ENCODE assay signal across 29 mouse cellular contexts in genomic region chr15:84999911-85000310, GRCm38 (mm10). TPM values are rescaled to one million over a fixed set of nuclear protein-coding genes. Genes with fewer than 3 reads are reported as not detected.
DNase-seq lines count a peak whose midpoint lies in the region; ATAC-seq and TF ChIP-seq lines count a peak whose summit lies in the region.
"Had no signal": no experiment of that assay in that cellular context is flagged by ENCODE, and none has a peak within 500 bp of the region (broad histone marks: within the 10 kb centered on the region; RNA-seq: fewer than 3 reads in every experiment).

No protein-coding gene starts in this region.

- no peaks in the 10 kb centered on the region for H3K9me3 ChIP-seq in midbrain, embryonic 11.5 days (ENCODE audit: control insufficient read depth, low read length)
- H3K9me3 ChIP-seq in midbrain, embryonic 15.5 days = no peaks in the 10 kb centered on the region
- H3K9me3 ChIP-seq in CH12.LX (replicated peaks; ENCODE audit: low read length) = no peaks in the 10 kb centered on the region
- no peaks in the 10 kb centered on the region for H3K9me3 ChIP-seq in forebrain, embryonic 11.5 days (ENCODE audit: control insufficient read depth, low read length)
- H3K9me3 ChIP-seq: forebrain, embryonic 10.5 days; G1E; heart, embryonic 12.5 days; heart, embryonic 15.5 days; hindbrain, embryonic 10.5 days; hindbrain, embryonic 13.5 days; intestine, embryonic 15.5 days had no signal

- intact Hi-C loops in gastrocnemius, adult 2 months (cut with DNase I) = loop anchor here (2.0 to 5.0 kb wide), 2 partner anchors 37 to 243 kb away; no protein-coding TSS in a partner anchor

- no peak overlapping the region for H3K9ac ChIP-seq in midbrain, embryonic 11.5 days (ENCODE audit: low read length)
- no peak overlapping the region for H3K9ac ChIP-seq in midbrain, embryonic 15.5 days
- no peak overlapping the region for H3K9ac ChIP-seq in CH12.LX (ENCODE audit: insufficient read depth, low read depth)
- H3K9ac ChIP-seq in forebrain, embryonic 11.5 days (ENCODE audit: low read length) = no peak overlapping the region
- H3K9ac ChIP-seq: forebrain, postnatal 0 days; heart, embryonic 12.5 days; heart, embryonic 15.5 days; hindbrain, embryonic 13.5 days; intestine, embryonic 15.5 days had no signal

- dilution Hi-C loops in CH12.LX (cut with MboI; ENCODE audit: extremely low pct_ligation_motif_present, extremely low pct_unique_long_range_greater_than_20kb, low sequenced_read_pairs) = no loop called here

- ATAC-seq in midbrain, embryonic 11.5 days (ENCODE audit: low FRiP score) = no peak
- ATAC-seq in midbrain, embryonic 15.5 days (replicated peaks) = no peak
- ATAC-seq in forebrain, embryonic 11.5 days (replicated peaks; ENCODE audit: low FRiP score) = no peak
- ATAC-seq: forebrain, embryonic 14.5 days; forebrain, postnatal 0 days; hindbrain, embryonic 16.5 days; intestine, embryonic 15.5 days; Patski had no signal

- no peak for TF ChIP-seq POLR2A in CH12.LX (IDR thresholded peaks at IDR 0.05; ENCODE audit: low read depth, low read length)

- peak; percentile 33; the same call in 1 of the 2 replicates for TF ChIP-seq EP300 in CH12.LX (IDR thresholded peaks at IDR 0.05; ENCODE audit: low read length)

- no peak for TF ChIP-seq RAD21 in CH12.LX (IDR thresholded peaks at IDR 0.05; ENCODE audit: low read depth, low read length)

- no peak for TF ChIP-seq CTCF in CH12.LX (conservative IDR thresholded peaks at IDR 0.05 in 1 of 2, IDR thresholded peaks at IDR 0.05 in 1 of 2; ENCODE audit: low read depth in 2 of 2, low read length in 2 of 2)
- TF ChIP-seq CTCF in gastrocnemius, adult 2 months (IDR thresholded peaks at IDR 0.05) = no peak

- no peak overlapping the region for H3K4me2 ChIP-seq in midbrain, embryonic 11.5 days
- H3K4me2 ChIP-seq in midbrain, embryonic 15.5 days = no peak overlapping the region
- 0 out of 2 replicates have a peak overlapping the region, but pooled peaks have one; percentile 12 for H3K4me2 ChIP-seq in CH12.LX (ENCODE audit: insufficient read depth, low read depth, poor library complexity, severe bottlenecking)
- no peak overlapping the region for H3K4me2 ChIP-seq in forebrain, embryonic 11.5 days (ENCODE audit: low read depth, low read length, severe bottlenecking)
- H3K4me2 ChIP-seq: heart, embryonic 12.5 days; heart, embryonic 15.5 days; hindbrain, embryonic 13.5 days; intestine, embryonic 15.5 days had no signal

- WGBS in midbrain, embryonic 11.5 days = 69% methylated on average over 7 of the region's 7 CpGs
- WGBS in midbrain, embryonic 15.5 days = 59% methylated on average over 7 of the region's 7 CpGs
- WGBS in forebrain, embryonic 11.5 days = 69% methylated on average over 7 of the region's 7 CpGs

- no peak overlapping the region for H3K4me3 ChIP-seq in midbrain, embryonic 11.5 days (ENCODE audit: low read depth, low read length)
- no peak overlapping the region for H3K4me3 ChIP-seq in midbrain, embryonic 15.5 days
- H3K4me3 ChIP-seq in CH12.LX (replicated peaks in 1 of 3; ENCODE audit: low read depth in 2 of 3, low read length in 2 of 3, poor library complexity in 1 of 3) = no peak overlapping the region
- H3K4me3 ChIP-seq in gastrocnemius, adult 2 months = no peak overlapping the region
- no peak overlapping the region for H3K4me3 ChIP-seq in forebrain, embryonic 11.5 days (ENCODE audit: low read depth, low read length)
- H3K4me3 ChIP-seq: forebrain, embryonic 10.5 days; heart, embryonic 12.5 days; heart, embryonic 15.5 days; hindbrain, embryonic 10.5 days; hindbrain, embryonic 13.5 days; intestine, embryonic 15.5 days had no signal

- H3K4me1 ChIP-seq in midbrain, embryonic 11.5 days (ENCODE audit: control insufficient read depth, insufficient read depth, low read length) = no peaks in the 10 kb centered on the region
- H3K4me1 ChIP-seq in midbrain, embryonic 15.5 days = 0 out of 2 replicates have a peak, but pooled peaks cover 2% of the 10 kb centered on the region
- H3K4me1 ChIP-seq in CH12.LX (ENCODE audit: control insufficient read depth in 1 of 2, insufficient read depth in 2 of 2) = peaks cover 6 to 33% of the 10 kb centered on the region in 2 experiments
- H3K4me1 ChIP-seq in forebrain, embryonic 11.5 days (replicated peaks; ENCODE audit: control insufficient read depth, insufficient read depth, low read length) = no peaks in the 10 kb centered on the region
- H3K4me1 ChIP-seq: heart, embryonic 15.5 days; intestine, embryonic 15.5 days had no signal

- no peak overlapping the region for H3K27ac ChIP-seq in midbrain, embryonic 11.5 days (ENCODE audit: low read depth, low read length)
- no peak overlapping the region for H3K27ac ChIP-seq in midbrain, embryonic 15.5 days
- no peak overlapping the region for H3K27ac ChIP-seq in CH12.LX (ENCODE audit: insufficient read depth, low read depth)
- no peak overlapping the region for H3K27ac ChIP-seq in gastrocnemius, adult 2 months
- H3K27ac ChIP-seq in forebrain, embryonic 11.5 days (ENCODE audit: low read depth, low read length) = no peak overlapping the region
- H3K27ac ChIP-seq: forebrain, embryonic 10.5 days; heart, embryonic 15.5 days; hindbrain, embryonic 10.5 days; hindbrain, embryonic 13.5 days; intestine, embryonic 15.5 days had no signal

- no peaks in the 10 kb centered on the region for H3K36me3 ChIP-seq in midbrain, embryonic 11.5 days (ENCODE audit: control insufficient read depth, insufficient read depth, low read length)
- no peaks in the 10 kb centered on the region for H3K36me3 ChIP-seq in midbrain, embryonic 15.5 days (replicated peaks)
- H3K36me3 ChIP-seq in CH12.LX (replicated peaks in 1 of 2; ENCODE audit: control insufficient read depth in 1 of 2, insufficient read depth in 1 of 2, low read length in 1 of 2) = no peaks in the 10 kb centered on the region
- no peaks in the 10 kb centered on the region for H3K36me3 ChIP-seq in forebrain, embryonic 11.5 days (ENCODE audit: control insufficient read depth, insufficient read depth, low read length)
- H3K36me3 ChIP-seq: forebrain, embryonic 10.5 days; G1E; heart, embryonic 12.5 days; heart, embryonic 15.5 days; hindbrain, embryonic 10.5 days; hindbrain, embryonic 13.5 days; intestine, embryonic 15.5 days had no signal

- H3K27me3 ChIP-seq in midbrain, embryonic 11.5 days (ENCODE audit: control insufficient read depth, insufficient read depth, low read length) = no peaks in the 10 kb centered on the region
- 0 out of 2 replicates have a peak, but pooled peaks cover 2% of the 10 kb centered on the region for H3K27me3 ChIP-seq in midbrain, embryonic 15.5 days (replicated peaks)
- peaks cover 3% of the 10 kb centered on the region for H3K27me3 ChIP-seq in CH12.LX (replicated peaks)
- H3K27me3 ChIP-seq in forebrain, embryonic 11.5 days (ENCODE audit: control insufficient read depth, insufficient read depth, low read length) = no peaks in the 10 kb centered on the region
- H3K27me3 ChIP-seq: heart, embryonic 15.5 days; intestine, embryonic 15.5 days; Patski had no signal

- peak; percentile 41 for DNase-seq in midbrain, embryonic 11.5 days (ENCODE audit: low spot score, missing footprints)
- DNase-seq in A20 (ENCODE audit: low read depth, low spot score) (peak; percentile 93), CH12.LX (ENCODE audit: extremely low read depth) (peak; percentile 63)
- no peak for DNase-seq in gastrocnemius, adult 2 months
- no peak for DNase-seq in forebrain, embryonic 11.5 days (ENCODE audit: low spot score)
- DNase-seq: adrenal gland, postnatal 10 days; adrenal gland, postnatal 36 days; cerebellum, adult 18-20 months; cerebellum, adult 9-10 months; cerebellum, postnatal 25 days; forebrain, postnatal 0 days; gastrocnemius, postnatal 25 days; heart, adult 18-20 months; heart, postnatal 10 days; heart, postnatal 36 days had no signal

- H3K79me2 ChIP-seq in CH12.LX (replicated peaks; ENCODE audit: control insufficient read depth, extremely low read depth, insufficient read depth, poor library complexity, severe bottlenecking) = no peaks in the 10 kb centered on the region

- in situ Hi-C loops in CH12.LX (cut with MboI; ENCODE audit: low pct_ligation_motif_present, low pct_unique_long_range_greater_than_20kb, low sequenced_read_pairs) = loop anchor here (5.0 to 10.0 kb wide), 4 partner anchors 37 to 225 kb away; partner anchors contain the start of genes Gm29666 and Nup50

TF ChIP-seq in CH12.LX, 34 proteins besides CTCF, POLR2A, EP300 and RAD21 (continues in another document):
- TF ChIP-seq SMC3 (IDR thresholded peaks at IDR 0.05; ENCODE audit: low read depth, low read length) (no peak), HCFC1 (IDR thresholded peaks at IDR 0.05; ENCODE audit: low read depth, low read length) (no peak), UBTF (IDR thresholded peaks at IDR 0.05; ENCODE audit: low read depth, low read length) (no peak), BHLHE40 (IDR thresholded peaks at IDR 0.05; ENCODE audit: low read depth, low read length) (0 out of 2 replicates have a peak, but pooled peaks have one; percentile 58), TCF12 (IDR thresholded peaks at IDR 0.05; ENCODE audit: low read depth, low read length) (peak; percentile 65; the same call in 1 of the 2 replicates)

RNA-seq across cellular contexts. Expression of gene 5031439G07Rik, which starts 11.6 kb away (rescaled TPM):
- polyA plus RNA-seq in midbrain, embryonic 11.5 days (2014; fragmentation: Nextera tagmentation; extraction: Ambion mirVana) = 11.7 and 17.2 TPM in 2 replicates
- polyA plus RNA-seq in midbrain, embryonic 15.5 days (2015; fragmentation: Nextera tagmentation; extraction: Ambion mirVana) = 28.4 and 33.9 TPM in 2 replicates
- total RNA-seq in CH12.LX (2012; rRNA removed) = 10.9 and 12.9 TPM in 2 replicates
- 8.6 and 9.4 TPM in 2 replicates for total RNA-seq in CH12.LX (2014; rRNA removed)
- 22.7 and 26.0 TPM in 2 replicates for polyA plus RNA-seq in CH12.LX (2012; ENCODE audit: insufficient read length, low read depth)
- 100 to 1,000 TPM in 1 of 2 experiments, 10 to 100 TPM in 1; 67.5 to 103 TPM for total RNA-seq in gastrocnemius, adult 2 months (2021)
- polyA plus RNA-seq in forebrain, embryonic 11.5 days (2014; fragmentation: Nextera tagmentation; extraction: Ambion mirVana) = 16.2 and 28.6 TPM in 2 replicates

RNA-seq across cellular contexts. Expression of gene Upk3a, which starts 17.0 kb away (rescaled TPM):
- polyA plus RNA-seq in midbrain, embryonic 11.5 days (2014; fragmentation: Nextera tagmentation; extraction: Ambion mirVana) = 0.15 TPM in 1 of 2 replicates, not detected in the other
- 0.83 and 1.2 TPM in 2 replicates for polyA plus RNA-seq in midbrain, embryonic 15.5 days (2015; fragmentation: Nextera tagmentation; extraction: Ambion mirVana)
- total RNA-seq in CH12.LX (2012; rRNA removed) (not detected in 2 replicates), CH12.LX (2014; rRNA removed) (not detected in 2 replicates)
- polyA plus RNA-seq in CH12.LX (2012; ENCODE audit: insufficient read length, low read depth) = not detected in 2 replicates
- not detected for total RNA-seq in gastrocnemius, adult 2 months (2021)
- not detected in 2 replicates for polyA plus RNA-seq in forebrain, embryonic 11.5 days (2014; fragmentation: Nextera tagmentation; extraction: Ambion mirVana)
- total RNA-seq: adrenal gland, adult 18-20 months; adrenal gland, postnatal 10 days; adrenal gland, postnatal 36 days; G1E; gastrocnemius, adult 8-10 months; gastrocnemius, postnatal 25 days; heart, adult 18-20 months; heart, postnatal 10 days; heart, postnatal 36 days had no signal
- polyA plus RNA-seq: embryonic facial prominence, embryonic 11.5 days; forebrain, embryonic 10.5 days; G1E; heart, embryonic 12.5 days; Patski had no signal

RNA-seq across cellular contexts. Expression of gene Fam118a, which starts 28.8 kb away (rescaled TPM):
- polyA plus RNA-seq in midbrain, embryonic 11.5 days (2014; fragmentation: Nextera tagmentation; extraction: Ambion mirVana) = 30.1 and 32.1 TPM in 2 replicates
- polyA plus RNA-seq in midbrain, embryonic 15.5 days (2015; fragmentation: Nextera tagmentation; extraction: Ambion mirVana) = 30.6 and 31.7 TPM in 2 replicates
- total RNA-seq in CH12.LX (2012; rRNA removed) (13.1 and 14.1 TPM in 2 replicates), CH12.LX (2014; rRNA removed) (18.2 and 18.4 TPM in 2 replicates)
- polyA plus RNA-seq in CH12.LX (2012; ENCODE audit: insufficient read length, low read depth) = 15.0 and 15.5 TPM in 2 replicates
- total RNA-seq in gastrocnemius, adult 2 months (2021) = 1 to 10 TPM; 4.7 to 5.9 TPM
- 25.3 and 27.4 TPM in 2 replicates for polyA plus RNA-seq in forebrain, embryonic 11.5 days (2014; fragmentation: Nextera tagmentation; extraction: Ambion mirVana)

Comparison
In these comparisons a context has a peak if more than half of its experiments do, and no peak if none do; other contexts are left out.
1. DNase-seq: peak in midbrain, embryonic 11.5 days (single experiment), A20 (single experiment) and CH12.LX (single experiment); none in gastrocnemius, adult 2 months (single experiment) and forebrain, embryonic 11.5 days (single experiment).